Mouse (Mus musculus) gastrocnemius, postnatal 4 days (tissue): ENCODE data around the gene Eif3c. TPM values are rescaled to one million over a fixed set of nuclear protein-coding genes. Genes with fewer than 3 reads are reported as not detected.

Experiments used
- DNase-seq, 2 experiments: peaks; one replicate each; pipeline ENCODE4 v3.0.0; 2021 to 2022; ENCODE audit warnings: low spot score in 2 of 2, mixed read lengths in 2 of 2
- microRNA-seq: library from miRNA; unstranded; fragments of <30 nt; microRNA quantifications from one replicate; pipeline ENCODE4 v1.2.0, GENCODE M21; 2021
- total RNA-seq, 2 experiments: library from RNA; stranded (reverse); gene quantifications; 2 replicates each; pipeline ENCODE4 v1.2.3; 2021

Gene Eif3c
- total RNA-seq, 2 experiments from 2014 or later = 181 to 184 TPM

- DNase-seq = no peak
Measured at GRCm38 (mm10) chr7:126496475-126496874, 69.7 kb downstream of the Eif3c start.

Small RNA genes within 50 kb of the gene (microRNA-seq; reads per million reads assigned to microRNA genes)
- gene Mir7059 = 1.1 reads per million

Other genes starting within 250 kb of the Eif3c start
- 1 to 10 TPM; 1.3 to 1.9 TPM for gene Lat, start 196.8 kb downstream of the Eif3c start, total RNA-seq
- gene Spns1, start 189.0 kb downstream of the Eif3c start, total RNA-seq = 10 to 100 TPM; 31.6 to 33.9 TPM
- 1 to 10 TPM; 3.2 to 4.1 TPM for gene Nfatc2ip, start 169.7 kb downstream of the Eif3c start, total RNA-seq
- under 1 TPM; 0.13 to 0.39 TPM for gene Cd19, start 151.5 kb downstream of the Eif3c start, total RNA-seq
- gene Rabep2, start 137.7 kb downstream of the Eif3c start, total RNA-seq = 10 to 100 TPM; 14.0 to 16.2 TPM
- 1,000 to 10,000 TPM; 6,232 to 6,720 TPM for gene Atp2a1, start 103.3 kb downstream of the Eif3c start, total RNA-seq
- 10 to 100 TPM; 52.7 to 57.0 TPM for gene Sh2b1, start 91.0 kb downstream of the Eif3c start, total RNA-seq
- gene Tufm, start 79.0 kb downstream of the Eif3c start, total RNA-seq = 100 to 1,000 TPM in 1 of 2 experiments, 10 to 100 TPM in 1; 97.3 to 127 TPM
- gene Atxn2l, start 63.0 kb downstream of the Eif3c start, total RNA-seq = 10 to 100 TPM; 57.0 to 70.7 TPM
- 1 to 10 TPM in 1 of 2 experiments, under 1 TPM in 1; 0.83 to 1.4 TPM for gene Apobr, start 18.5 kb upstream of the Eif3c start, total RNA-seq
- gene Cln3, start 19.4 kb upstream of the Eif3c start, total RNA-seq = 10 to 100 TPM; 11.8 to 14.1 TPM
- gene Il27, start 28.5 kb upstream of the Eif3c start, total RNA-seq = not detected
- 10 to 100 TPM; 18.2 to 21.6 TPM for gene Nupr1, start 64.5 kb upstream of the Eif3c start, total RNA-seq
- 10 to 100 TPM; 27.7 to 31.8 TPM for gene Sgf29, start 82.9 kb upstream of the Eif3c start, total RNA-seq
- 10 to 100 TPM; 13.1 to 14.2 TPM for gene Sult1a1, start 110.0 kb upstream of the Eif3c start, total RNA-seq
- 10 to 100 TPM; 56.2 to 61.9 TPM for gene Bola2, start 129.0 kb upstream of the Eif3c start, total RNA-seq
- gene Slx1b, start 129.4 kb upstream of the Eif3c start, total RNA-seq = 1 to 10 TPM; 7.0 to 7.4 TPM
- gene Coro1a, start 141.4 kb upstream of the Eif3c start, total RNA-seq = 10 to 100 TPM; 11.8 to 14.5 TPM
- 10 to 100 TPM; 65.0 to 66.7 TPM for gene Mapk3, start 193.2 kb upstream of the Eif3c start, total RNA-seq
- 1 to 10 TPM; 4.8 to 5.1 TPM for gene Gdpd3, start 199.9 kb upstream of the Eif3c start, total RNA-seq
- gene Ypel3, start 210.5 kb upstream of the Eif3c start, total RNA-seq = 10 to 100 TPM; 61.7 to 82.5 TPM
- 1 to 10 TPM in 1 of 2 experiments, under 1 TPM in 1; 0.44 to 1.1 TPM for gene Tbx6, start 215.1 kb upstream of the Eif3c start, total RNA-seq
- gene Ppp4c, start 226.1 kb upstream of the Eif3c start, total RNA-seq = 10 to 100 TPM; 74.6 to 74.7 TPM
- gene Fam57b, start 231.3 kb upstream of the Eif3c start, total RNA-seq = 10 to 100 TPM in 1 of 2 experiments, 1 to 10 TPM in 1; 8.4 to 11.2 TPM